Mouse (Mus musculus) megakaryocyte, embryonic 14.5 days (primary cell): Measurements from ENCODE around the gene Ros1.

Experiments
- FLI1 ChIP-seq: IDR thresholded peaks from 2 replicates; pipeline ENCODE4 v1.6.1; 2012; ENCODE audit warnings: low read length, inconsistent platforms, mixed read lengths
- GATA1 ChIP-seq: IDR thresholded peaks from 3 replicates; pipeline ENCODE4 v1.6.1; 2012; ENCODE audit warnings: mixed read lengths, low read length, inconsistent platforms, borderline replicate concordance

DNA sequence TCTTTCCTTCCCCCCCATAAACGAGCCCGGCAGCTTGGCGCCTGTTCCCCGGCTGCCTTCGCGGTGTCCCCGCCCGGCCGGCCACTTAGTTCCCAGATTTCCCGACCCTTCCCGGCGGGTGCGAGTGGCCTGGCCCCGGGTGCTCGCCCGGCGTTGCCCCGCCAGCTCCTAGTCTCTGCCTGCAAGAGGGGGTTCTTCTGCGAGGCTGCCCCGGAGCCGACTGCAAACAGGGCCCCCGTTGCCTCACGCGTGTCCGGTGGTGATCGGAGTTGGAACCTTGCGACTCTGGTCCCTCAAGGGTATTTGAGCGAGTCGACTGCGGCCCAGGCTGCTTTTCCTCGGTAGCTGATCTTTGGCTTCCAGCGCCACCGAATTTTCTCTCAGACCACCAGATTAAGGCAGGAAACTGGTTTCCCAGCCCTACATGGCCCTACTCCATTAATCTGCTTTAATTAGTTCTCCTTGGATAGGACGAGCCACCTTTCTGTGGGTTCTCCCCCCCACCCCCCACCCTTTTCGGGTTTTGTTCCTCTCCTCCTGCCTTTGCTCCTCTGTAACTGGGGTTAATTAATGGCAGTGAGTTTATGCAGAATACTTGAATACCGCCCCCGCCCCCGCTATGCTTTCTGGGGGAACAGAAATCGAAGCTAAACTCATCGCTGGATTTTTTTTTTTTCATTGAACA is 39.1 kb upstream of the Ros1 start:
- TF ChIP-seq GATA1 (no peak), FLI1 (no peak)
